8 mouse cellular contexts compared by ENCODE assay signal in genomic region chr2:153292305-153292861, GRCm38 (mm10). TPM values are rescaled to one million over a fixed set of nuclear protein-coding genes. Genes with fewer than 3 reads are reported as not detected.
DNase-seq lines count a peak whose midpoint lies in the region; ATAC-seq and TF ChIP-seq lines count a peak whose summit lies in the region.

No protein-coding gene starts in this region.

- peak overlapping the region; percentile 86; the same call in 1 of the 2 replicates for H3K4me3 ChIP-seq in G1E (ENCODE audit: low read depth, low read length)
- peak overlapping the region; percentile 75 for H3K4me3 ChIP-seq in erythroblast, embryonic 14.5 days (replicated peaks)
- peak overlapping the region; percentile 91 for H3K4me3 ChIP-seq in megakaryocyte, embryonic 14.5 days (replicated peaks)

- peaks cover 45% of the 10 kb centered on the region for H3K4me1 ChIP-seq in G1E (ENCODE audit: insufficient read depth, low read depth, low read length)
- peaks cover 34% of the 10 kb centered on the region for H3K4me1 ChIP-seq in erythroblast, embryonic 14.5 days (ENCODE audit: control insufficient read depth)
- H3K4me1 ChIP-seq in megakaryocyte, embryonic 14.5 days: peaks cover 37% of the 10 kb centered on the region

- no peaks in the 10 kb centered on the region for H3K27me3 ChIP-seq in G1E (ENCODE audit: insufficient read depth, low read length)
- no peaks in the 10 kb centered on the region for H3K27me3 ChIP-seq in erythroblast, embryonic 14.5 days (ENCODE audit: control insufficient read depth)
- H3K27me3 ChIP-seq in megakaryocyte, embryonic 14.5 days (replicated peaks): peaks cover 4% of the 10 kb centered on the region

- peaks cover 40% of the 10 kb centered on the region for H3K36me3 ChIP-seq in G1E (replicated peaks)
- H3K36me3 ChIP-seq in erythroblast, embryonic 14.5 days (ENCODE audit: control insufficient read depth): peaks cover 2% of the 10 kb centered on the region
- H3K36me3 ChIP-seq in megakaryocyte, embryonic 14.5 days (replicated peaks; ENCODE audit: low read length): peaks cover 19% of the 10 kb centered on the region

- no peaks in the 10 kb centered on the region for H3K9me3 ChIP-seq in G1E (replicated peaks)
- no peaks in the 10 kb centered on the region for H3K9me3 ChIP-seq in erythroblast, embryonic 14.5 days (ENCODE audit: control insufficient read depth, low read length)
- H3K9me3 ChIP-seq in megakaryocyte, embryonic 14.5 days: no peaks in the 10 kb centered on the region

- peak; percentile 74 for ATAC-seq in G1E (ENCODE audit: extremely low read depth, insufficient number of reproducible peaks, low FRiP score, poor library complexity, severe bottlenecking)

- DNase-seq in cerebellum, postnatal 14 days: peak; percentile 18 to 42
- DNase-seq in cerebellum, postnatal 36 days: no peak
- peak; percentile 47 for DNase-seq in G1E (ENCODE audit: low spot score)
- peak; percentile 28 for DNase-seq in kidney, postnatal 14 days
- DNase-seq in ovary, postnatal 36 days (ENCODE audit: low spot score): no peak
- DNase-seq in yolk sac, embryonic 10.5 days (ENCODE audit: low spot score): no peak

- TF ChIP-seq CTCF in G1E (IDR thresholded peaks at IDR 0.05; ENCODE audit: low read depth, low read length): no peak

RNA-seq across cellular contexts. Expression of gene Kif3b, which starts 1.2 kb away (rescaled TPM):
- 12.0 and 12.9 TPM in 2 replicates for total RNA-seq in G1E (2014; fragmentation: Nextera tagmentation)
- 25.2 and 26.1 TPM in 2 replicates for total RNA-seq in G1E (2017)
- polyA plus RNA-seq in G1E (2012): 3.0 and 3.7 TPM in 2 replicates
- 0.02 and 0.05 TPM in 2 replicates for polyA plus RNA-seq in erythroblast, embryonic 14.5 days (2012)
- polyA plus RNA-seq in megakaryocyte, embryonic 14.5 days (2012; ENCODE audit: insufficient read depth, low replicate concordance): 0.89 TPM in 1 of 2 replicates, not detected in the other

RNA-seq across cellular contexts. Expression of gene Pofut1, which starts 51.0 kb away (rescaled TPM):
- 26.5 and 33.7 TPM in 2 replicates for total RNA-seq in G1E (2014; fragmentation: Nextera tagmentation)
- 29.5 and 30.0 TPM in 2 replicates for total RNA-seq in G1E (2017)
- 11.2 and 12.8 TPM in 2 replicates for polyA plus RNA-seq in G1E (2012)
- 0.58 and 0.97 TPM in 2 replicates for polyA plus RNA-seq in erythroblast, embryonic 14.5 days (2012)
- polyA plus RNA-seq in megakaryocyte, embryonic 14.5 days (2012; ENCODE audit: insufficient read depth, low replicate concordance): 2.1 and 3.0 TPM in 2 replicates

RNA-seq across cellular contexts. Expression of gene Plagl2, which starts 51.2 kb away (rescaled TPM):
- total RNA-seq in G1E (2014; fragmentation: Nextera tagmentation) (106 and 108 TPM in 2 replicates), G1E (2017) (11.0 and 12.5 TPM in 2 replicates)
- polyA plus RNA-seq in G1E (2012): 27.5 and 35.9 TPM in 2 replicates
- polyA plus RNA-seq in erythroblast, embryonic 14.5 days (2012): 2.2 and 2.3 TPM in 2 replicates
- polyA plus RNA-seq in megakaryocyte, embryonic 14.5 days (2012; ENCODE audit: insufficient read depth, low replicate concordance): 5.7 and 6.8 TPM in 2 replicates

RNA-seq across cellular contexts. Expression of gene Asxl1, which starts 53.2 kb away (rescaled TPM):
- total RNA-seq in G1E (2014; fragmentation: Nextera tagmentation) (50.0 and 51.9 TPM in 2 replicates), G1E (2017) (45.8 and 54.3 TPM in 2 replicates)
- 16.8 and 17.4 TPM in 2 replicates for polyA plus RNA-seq in G1E (2012)
- polyA plus RNA-seq in erythroblast, embryonic 14.5 days (2012): 0.57 and 0.97 TPM in 2 replicates
- polyA plus RNA-seq in megakaryocyte, embryonic 14.5 days (2012; ENCODE audit: insufficient read depth, low replicate concordance): 1.3 and 2.1 TPM in 2 replicates

Comparison
In these comparisons a context has a peak if more than half of its experiments do, and no peak if none do; other contexts are left out.
1. DNase-seq: peak in cerebellum, postnatal 14 days (2 of 2), G1E (single experiment) and kidney, postnatal 14 days (single experiment); none in cerebellum, postnatal 36 days (0 of 2), ovary, postnatal 36 days (single experiment) and yolk sac, embryonic 10.5 days (single experiment).
2. Peak in every context shown above with its lines, with median percentiles within 50 percentile points of each other: H3K4me3 ChIP-seq.